Mouse (Mus musculus) CD4-positive naive resting alpha-beta T cell, adult 76 days (primary cell): ENCODE data around the gene Ooep. TPM values are rescaled to one million over a fixed set of nuclear protein-coding genes. Genes with fewer than 3 reads are reported as not detected.

ENCODE experiments used
- total RNA-seq: library from RNA; stranded (reverse); gene quantifications from one replicate; pipeline ENCODE4 v1.2.4, GENCODE M21; 2023

Gene Ooep
- total RNA-seq: not detected

GRCm38 (mm10) chr9:78378113-78378785, at the start of gene Ooep:
Gene Ooep, minus strand, starts transcription at chr9:78378725.

GRCm38 (mm10) chr9:78395630-78396351, 17.3 kb upstream of the Ooep start, which contains the start of gene Ddx43:
Gene Ddx43, plus strand, starts transcription at chr9:78395777.

GRCm38 (mm10) chr9:78367959-78368358, 10.6 kb downstream of the Ooep start, which contains the start of gene Dppa5a:
Gene Dppa5a, minus strand, starts transcription at chr9:78368177.

DNA sequence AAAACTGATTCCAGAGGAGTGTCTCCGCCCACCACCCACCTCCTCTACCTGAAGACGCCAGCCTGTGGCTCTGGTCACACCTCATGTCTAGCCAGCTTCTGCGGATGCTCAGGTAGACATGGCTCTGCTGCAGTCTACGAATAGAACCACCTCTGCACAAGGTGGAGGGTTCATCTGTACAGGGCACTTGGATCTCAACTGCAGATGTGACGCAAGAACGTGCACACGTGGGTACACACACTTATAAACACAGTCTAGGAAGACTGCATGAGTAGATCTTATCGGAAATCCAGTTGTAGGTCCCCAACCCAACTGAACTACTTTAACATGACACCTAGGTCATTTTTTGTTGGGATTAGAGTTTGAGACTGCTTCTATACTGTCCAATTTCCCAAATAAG, 22.9 kb downstream of the Ooep start, which contains the start of gene Gsta2:
TSS of gene Gsta2 (minus strand) at position 178 of the 400 bp plus-strand sequence.

GRCm38 (mm10) chr9:78327289-78327688, 51.2 kb downstream of the Ooep start, which contains the start of gene Omt2b:
Gene Omt2b, plus strand, starts transcription at chr9:78327589.

Other genes with a start within 250 kb of the Ooep start
- gene Gsta4, start 196.0 kb downstream of the Ooep start, total RNA-seq: 1.8 TPM
- gene Gsta1, start 148.1 kb downstream of the Ooep start, total RNA-seq: not detected
- not detected for gene Gm3776, start 121.6 kb downstream of the Ooep start, total RNA-seq
- not detected for gene Gm10639, start 88.8 kb downstream of the Ooep start, total RNA-seq
- gene Omt2a, start 63.9 kb downstream of the Ooep start, total RNA-seq: not detected
- gene Omt2b, start 51.1 kb downstream of the Ooep start, total RNA-seq: not detected
- not detected for gene Gsta2, start 22.9 kb downstream of the Ooep start, total RNA-seq
- gene Dppa5a, start 10.5 kb downstream of the Ooep start, total RNA-seq: not detected
- 1.5 TPM for gene Ddx43, start 17.1 kb upstream of the Ooep start, total RNA-seq
- 3.8 TPM for gene Cgas, start 64.5 kb upstream of the Ooep start, total RNA-seq
- gene Mto1, start 69.5 kb upstream of the Ooep start, total RNA-seq: 22.9 TPM
- gene Gm17324, start 70.1 kb upstream of the Ooep start, total RNA-seq: not detected
- gene Eef1a1, start 110.4 kb upstream of the Ooep start, total RNA-seq: 10,655 TPM
- gene Slc17a5, start 209.3 kb upstream of the Ooep start, total RNA-seq: 4.9 TPM
- not detected for gene Cd109, start 236.8 kb upstream of the Ooep start, total RNA-seq